Mouse (Mus musculus) liver, embryonic 12.5 days (tissue): Measurements from ENCODE around the gene Zfp541. TPM values are rescaled to one million over a fixed set of nuclear protein-coding genes. Genes with fewer than 3 reads are reported as not detected.
A peak's percentile ranks its signal among the peaks of the same experiment; 100 is the strongest.

Source experiments
- ATAC-seq: fragments of 200-750 bp; cut with Nextera tagmentation; 2 replicates; pipeline ENCODE4 v1.8.0; 2017; ENCODE audit warnings: moderate number of reproducible peaks, mild to moderate bottlenecking, moderate library complexity
- H3K27ac ChIP-seq: fragments of 300-500 bp; sonication (generic); 2 replicates; pipeline ENCODE4 v1.5.1; 2016; ENCODE audit warnings: mild to moderate bottlenecking
- H3K27me3 ChIP-seq: fragments of 300-500 bp; sonication (generic); replicated peaks from 2 replicates; pipeline ENCODE4 v1.6.1; 2016; ENCODE audit warnings: mild to moderate bottlenecking, moderate library complexity
- H3K36me3 ChIP-seq: fragments of 300-500 bp; sonication (generic); 2 replicates; pipeline ENCODE4 v1.6.1; 2016; ENCODE audit warnings: mild to moderate bottlenecking, moderate library complexity
- H3K4me1 ChIP-seq: fragments of 300-500 bp; sonication (generic); 2 replicates; pipeline ENCODE4 v1.6.1; 2016
- H3K4me2 ChIP-seq: fragments of 300-500 bp; sonication (generic); 2 replicates; pipeline ENCODE4 v1.6.1; 2016; ENCODE audit warnings: mild to moderate bottlenecking, moderate library complexity
- H3K4me3 ChIP-seq: fragments of 300-500 bp; sonication (generic); 2 replicates; pipeline ENCODE4 v1.5.1; 2016; ENCODE audit warnings: mild to moderate bottlenecking, moderate library complexity
- H3K9ac ChIP-seq: fragments of 300-500 bp; sonication (generic); 2 replicates; pipeline ENCODE4 v1.6.1; 2016; ENCODE audit warnings: mild to moderate bottlenecking, moderate library complexity
- H3K9me3 ChIP-seq: fragments of 300-500 bp; sonication (generic); replicated peaks from 2 replicates; pipeline ENCODE4 v1.6.1; 2016; ENCODE audit warnings: mild to moderate bottlenecking, moderate library complexity
- WGBS: fragments of 180-500 bp; shearing (Covaris S2); methylation state at CpG from one replicate; pipeline ENCODE4 v1.1.7; 2016; ENCODE audit not compliant: insufficient replicate concordance; 5-methylcytosine and 5-hydroxymethylcytosine counted together
- polyA plus RNA-seq: library from polyadenylated mRNA; unstranded; fragments of >200 nt; fragmentation: Nextera tagmentation; extraction: Ambion mirVana; gene quantifications from 2 replicates; pipeline ENCODE4 v1.2.1, GENCODE M21; 2016

The Zfp541 gene
- polyA plus RNA-seq, 1 experiment from 2014 or later, result not detected

GRCm38 (mm10) chr7:16098021-16099017 is 36.7 kb downstream of the Zfp541 start, which contains the start of gene Napa:
Gene Napa, plus strand, starts transcription at chr7:16098458.
- Histone ChIP-seq H3K9me3 (no peaks in the 10 kb centered on the region), H3K4me1 (peaks cover 42% of the 10 kb centered on the region), H3K36me3 (peaks cover 29% of the 10 kb centered on the region), H3K4me3 (peak within 1 kb of the TSS; percentile 95), H3K27ac (peak within 1 kb of the TSS; percentile 96), H3K9ac (peak within 1 kb of the TSS; percentile 98), H3K4me2 (peak within 1 kb of the TSS; percentile 95), H3K27me3 (peaks cover 16% of the 10 kb centered on the region)
- WGBS, result under 1% methylated on average over 68 of the region's 68 CpGs
- peak; percentile 95 for ATAC-seq

- peak; percentile 60 for ATAC-seq
- Histone ChIP-seq H3K4me1 (peaks cover 53% of the 10 kb centered on the region), H3K4me3 (peak overlapping the region; percentile 95), H3K9me3 (no peaks in the 10 kb centered on the region), H3K4me2 (peak overlapping the region; percentile 95), H3K36me3 (peaks cover 45% of the 10 kb centered on the region), H3K27ac (peak overlapping the region; percentile 96), H3K9ac (peak overlapping the region; percentile 98), H3K27me3 (peaks cover 7% of the 10 kb centered on the region; the same call in 1 of the 2 replicates)
- 25% methylated on average over 4 of the region's 4 CpGs for WGBS
These were observed 38.3 kb downstream of the Zfp541 start for GRCm38 (mm10) chr7:16099901-16100300.

- H3K4me2 ChIP-seq, result peak overlapping the region; percentile 95
- no peak for ATAC-seq
- peaks cover 53% of the 10 kb centered on the region for H3K4me1 ChIP-seq
- H3K27me3 ChIP-seq, result no peaks in the 10 kb centered on the region
- WGBS, result 88% methylated on average over 7 of the region's 7 CpGs
- H3K4me3 ChIP-seq, result peak overlapping the region; percentile 95
- H3K27ac ChIP-seq, result peak overlapping the region; percentile 96; the same call in 1 of the 2 replicates
- H3K9ac ChIP-seq, result peak overlapping the region; percentile 98
- peaks cover 56% of the 10 kb centered on the region for H3K36me3 ChIP-seq
- no peaks in the 10 kb centered on the region for H3K9me3 ChIP-seq
These were observed 39.5 kb downstream of the Zfp541 start for GRCm38 (mm10) chr7:16101081-16101480.

GRCm38 (mm10) chr7:16101726-16102475 is 40.3 kb downstream of the Zfp541 start:
- Histone ChIP-seq H3K4me3 (no peak overlapping the region), H3K9me3 (no peaks in the 10 kb centered on the region), H3K9ac (no peak overlapping the region), H3K4me2 (no peak overlapping the region), H3K36me3 (peaks cover 64% of the 10 kb centered on the region), H3K27me3 (no peaks in the 10 kb centered on the region), H3K4me1 (peaks cover 53% of the 10 kb centered on the region), H3K27ac (no peak overlapping the region)
- no peak for ATAC-seq
- WGBS, result 83% methylated on average over 15 of the region's 15 CpGs

GRCm38 (mm10) chr7:16102686-16103226 is 41.1 kb downstream of the Zfp541 start:
- no peak overlapping the region for H3K27ac ChIP-seq
- no peak overlapping the region for H3K9ac ChIP-seq
- peaks cover 47% of the 10 kb centered on the region for H3K4me1 ChIP-seq
- H3K9me3 ChIP-seq, result no peaks in the 10 kb centered on the region
- no peak overlapping the region for H3K4me2 ChIP-seq
- no peak for ATAC-seq
- no peaks in the 10 kb centered on the region for H3K27me3 ChIP-seq
- no peak overlapping the region for H3K4me3 ChIP-seq
- peaks cover 72% of the 10 kb centered on the region for H3K36me3 ChIP-seq
- 84% methylated on average over 5 of the region's 5 CpGs for WGBS

GRCm38 (mm10) chr7:16103760-16104159 is 42.1 kb downstream of the Zfp541 start:
- no peak overlapping the region for H3K4me2 ChIP-seq
- H3K27me3 ChIP-seq, result no peaks in the 10 kb centered on the region
- peaks cover 82% of the 10 kb centered on the region for H3K36me3 ChIP-seq
- H3K9ac ChIP-seq, result no peak overlapping the region
- no peak overlapping the region for H3K4me3 ChIP-seq
- H3K4me1 ChIP-seq, result peaks cover 46% of the 10 kb centered on the region
- H3K9me3 ChIP-seq, result no peaks in the 10 kb centered on the region
- no peak overlapping the region for H3K27ac ChIP-seq
- no peak for ATAC-seq
- WGBS, result 82% methylated on average over 6 of the region's 6 CpGs

- Histone ChIP-seq H3K27ac (no peak overlapping the region), H3K9me3 (no peaks in the 10 kb centered on the region), H3K9ac (no peak overlapping the region), H3K4me2 (no peak overlapping the region), H3K36me3 (peaks cover 93% of the 10 kb centered on the region), H3K27me3 (no peaks in the 10 kb centered on the region), H3K4me3 (no peak overlapping the region), H3K4me1 (peaks cover 38% of the 10 kb centered on the region)
- WGBS, result 89% methylated on average over 7 of the region's 7 CpGs
- ATAC-seq, result no peak
These were observed 43.2 kb downstream of the Zfp541 start for GRCm38 (mm10) chr7:16104611-16105388.

- Histone ChIP-seq H3K9me3 (no peaks in the 10 kb centered on the region), H3K27ac (no peak overlapping the region), H3K4me1 (peaks cover 9% of the 10 kb centered on the region; the same call in 1 of the 2 replicates), H3K27me3 (no peaks in the 10 kb centered on the region), H3K36me3 (peaks cover 99% of the 10 kb centered on the region), H3K9ac (no peak overlapping the region), H3K4me3 (no peak overlapping the region), H3K4me2 (no peak overlapping the region)
- no peak for ATAC-seq
- 87% methylated on average over 9 of the region's 9 CpGs for WGBS
These were observed 47.4 kb downstream of the Zfp541 start for GRCm38 (mm10) chr7:16108886-16109542.

- Histone ChIP-seq H3K27me3 (no peaks in the 10 kb centered on the region), H3K4me3 (no peak overlapping the region), H3K9me3 (no peaks in the 10 kb centered on the region), H3K9ac (no peak overlapping the region), H3K36me3 (peaks cover 99% of the 10 kb centered on the region), H3K27ac (no peak overlapping the region), H3K4me1 (0 out of 2 replicates have a peak, but pooled peaks cover 5% of the 10 kb centered on the region), H3K4me2 (no peak overlapping the region)
- WGBS, result 93% methylated on average over 8 of the region's 8 CpGs
- ATAC-seq, result no peak
These were observed 48.5 kb downstream of the Zfp541 start for GRCm38 (mm10) chr7:16110158-16110557.

- H3K9me3 ChIP-seq, result no peaks in the 10 kb centered on the region
- ATAC-seq, result no peak
- 78% methylated on average over 7 of the region's 7 CpGs for WGBS
- no peak overlapping the region for H3K4me2 ChIP-seq
- H3K27me3 ChIP-seq, result no peaks in the 10 kb centered on the region
- 0 out of 2 replicates have a peak, but pooled peaks cover 5% of the 10 kb centered on the region for H3K4me1 ChIP-seq
- no peak overlapping the region for H3K4me3 ChIP-seq
- H3K9ac ChIP-seq, result no peak overlapping the region
- no peak overlapping the region for H3K27ac ChIP-seq
- H3K36me3 ChIP-seq, result peaks cover 100% of the 10 kb centered on the region
These were observed 49.9 kb downstream of the Zfp541 start for GRCm38 (mm10) chr7:16111284-16112090.
